Comparison of ENCODE assay signal across 12 mouse cellular contexts in genomic region chrX:161032423-161032822, GRCm38 (mm10). TPM values are rescaled to one million over a fixed set of nuclear protein-coding genes. Genes with fewer than 3 reads are reported as not detected.
DNase-seq lines count a peak whose midpoint lies in the region; ATAC-seq and TF ChIP-seq lines count a peak whose summit lies in the region.
"Had no signal": no experiment of that assay in that cellular context is flagged by ENCODE, and none has a peak within 500 bp of the region (broad histone marks: within the 10 kb centered on the region; RNA-seq: fewer than 3 reads in every experiment).

No protein-coding gene starts in this region.

- H3K9ac ChIP-seq in hindbrain, postnatal 0 days (replicated peaks; ENCODE audit: low read length): no peak overlapping the region
- no peak overlapping the region for H3K9ac ChIP-seq in hindbrain, embryonic 16.5 days (ENCODE audit: low read depth, low read length)
- no peak overlapping the region for H3K9ac ChIP-seq in midbrain, postnatal 0 days (replicated peaks; ENCODE audit: low read length, poor library complexity, severe bottlenecking)
- H3K9ac ChIP-seq: liver, embryonic 12.5 days had no signal

- TF ChIP-seq CTCF in hindbrain, postnatal 0 days (IDR thresholded peaks at IDR 0.05; ENCODE audit: low read depth): peak; percentile 30; the same call in 1 of the 2 replicates
- TF ChIP-seq CTCF in midbrain, postnatal 0 days (IDR thresholded peaks at IDR 0.05): peak; percentile 50

- H3K4me1 ChIP-seq in hindbrain, postnatal 0 days (ENCODE audit: insufficient read depth, low read length): no peaks in the 10 kb centered on the region
- no peaks in the 10 kb centered on the region for H3K4me1 ChIP-seq in hindbrain, embryonic 16.5 days (ENCODE audit: control insufficient read depth, insufficient read depth, low read depth, low read length)
- no peaks in the 10 kb centered on the region for H3K4me1 ChIP-seq in midbrain, postnatal 0 days (ENCODE audit: insufficient read depth, low read length)
- no peaks in the 10 kb centered on the region for H3K4me1 ChIP-seq in midbrain, embryonic 10.5 days
- H3K4me1 ChIP-seq: liver, embryonic 12.5 days had no signal

- no peaks in the 10 kb centered on the region for H3K9me3 ChIP-seq in hindbrain, postnatal 0 days (ENCODE audit: low read length)
- H3K9me3 ChIP-seq in hindbrain, embryonic 16.5 days (ENCODE audit: control insufficient read depth, low read length): no peaks in the 10 kb centered on the region
- H3K9me3 ChIP-seq in midbrain, postnatal 0 days (ENCODE audit: low read length): no peaks in the 10 kb centered on the region
- no peaks in the 10 kb centered on the region for H3K9me3 ChIP-seq in midbrain, embryonic 10.5 days (replicated peaks)
- H3K9me3 ChIP-seq: liver, embryonic 12.5 days had no signal

- WGBS in hindbrain, postnatal 0 days: 52% methylated on average over 2 of the region's 2 CpGs
- 36% methylated on average over 2 of the region's 2 CpGs for WGBS in hindbrain, embryonic 16.5 days
- WGBS in midbrain, postnatal 0 days: 56% methylated on average over 2 of the region's 2 CpGs
- 56% methylated on average over 2 of the region's 2 CpGs for WGBS in midbrain, embryonic 10.5 days

- no peak overlapping the region for H3K4me3 ChIP-seq in hindbrain, postnatal 0 days (ENCODE audit: low read length)
- no peak overlapping the region for H3K4me3 ChIP-seq in hindbrain, embryonic 16.5 days (ENCODE audit: low read length)
- H3K4me3 ChIP-seq in midbrain, postnatal 0 days (ENCODE audit: low read depth, low read length): no peak overlapping the region
- H3K4me3 ChIP-seq in midbrain, embryonic 10.5 days: no peak overlapping the region
- H3K4me3 ChIP-seq: left cerebral cortex, adult 2 months; liver, embryonic 12.5 days had no signal

- no peaks in the 10 kb centered on the region for H3K36me3 ChIP-seq in hindbrain, postnatal 0 days (ENCODE audit: insufficient read depth, low read length)
- no peaks in the 10 kb centered on the region for H3K36me3 ChIP-seq in hindbrain, embryonic 16.5 days (ENCODE audit: control insufficient read depth, insufficient read depth, low read length)
- H3K36me3 ChIP-seq in midbrain, postnatal 0 days (ENCODE audit: insufficient read depth, low read length): no peaks in the 10 kb centered on the region
- H3K36me3 ChIP-seq in midbrain, embryonic 10.5 days: no peaks in the 10 kb centered on the region
- H3K36me3 ChIP-seq: liver, embryonic 12.5 days had no signal

- no peak overlapping the region for H3K27ac ChIP-seq in hindbrain, postnatal 0 days
- no peak overlapping the region for H3K27ac ChIP-seq in hindbrain, embryonic 16.5 days (ENCODE audit: low read depth, low read length)
- no peak overlapping the region for H3K27ac ChIP-seq in midbrain, postnatal 0 days (ENCODE audit: low read depth, low read length)
- no peak overlapping the region for H3K27ac ChIP-seq in midbrain, embryonic 10.5 days (replicated peaks)
- H3K27ac ChIP-seq: left cerebral cortex, adult 2 months; liver, embryonic 12.5 days had no signal

- no peaks in the 10 kb centered on the region for H3K27me3 ChIP-seq in hindbrain, postnatal 0 days (ENCODE audit: insufficient read depth, low read length)
- H3K27me3 ChIP-seq in hindbrain, embryonic 16.5 days (replicated peaks; ENCODE audit: control insufficient read depth, insufficient read depth, low read length): 0 out of 2 replicates have a peak, but pooled peaks cover 2% of the 10 kb centered on the region
- no peaks in the 10 kb centered on the region for H3K27me3 ChIP-seq in midbrain, postnatal 0 days (ENCODE audit: insufficient read depth, low read length)
- peaks cover 69% of the 10 kb centered on the region for H3K27me3 ChIP-seq in midbrain, embryonic 10.5 days (ENCODE audit: low read depth, poor library complexity, severe bottlenecking)
- H3K27me3 ChIP-seq: liver, embryonic 12.5 days had no signal

- no peak for ATAC-seq in hindbrain, postnatal 0 days
- no peak for ATAC-seq in hindbrain, embryonic 16.5 days
- ATAC-seq in midbrain, postnatal 0 days (ENCODE audit: low FRiP score): no peak
- ATAC-seq: liver, embryonic 12.5 days had no signal

- H3K4me2 ChIP-seq in hindbrain, postnatal 0 days (ENCODE audit: low read depth, low read length): no peak overlapping the region
- no peak overlapping the region for H3K4me2 ChIP-seq in hindbrain, embryonic 16.5 days (ENCODE audit: low read length)
- H3K4me2 ChIP-seq in midbrain, postnatal 0 days (ENCODE audit: low read depth, low read length, poor library complexity, severe bottlenecking): no peak overlapping the region
- H3K4me2 ChIP-seq: liver, embryonic 12.5 days; midbrain, embryonic 11.5 days had no signal

- DNase-seq in hindbrain, postnatal 0 days (ENCODE audit: low spot score): peak; percentile 7
- peak; percentile 2 for DNase-seq in midbrain, postnatal 0 days (ENCODE audit: low spot score)
- no peak for DNase-seq in midbrain, embryonic 10.5 days (ENCODE audit: low spot score)
- peak; percentile 7 for DNase-seq in R1 (ENCODE audit: low read depth, low spot score)
- DNase-seq in thymus, postnatal 14 days: peak; percentile 6
- DNase-seq in spleen, adult 12 weeks (ENCODE audit: low spot score): no peak
- DNase-seq in natural killer cell, adult 2 months (ENCODE audit: low spot score in 2 of 2): no peak
- DNase-seq: kidney, adult 2 months had no signal

RNA-seq across cellular contexts. Expression of gene Cdkl5, which starts 37.9 kb away (rescaled TPM):
- 17.0 and 17.9 TPM in 2 replicates for total RNA-seq in hindbrain, postnatal 0 days (2014; rRNA removed)
- polyA plus RNA-seq in hindbrain, postnatal 0 days (2015; fragmentation: Nextera tagmentation; extraction: Ambion mirVana): 3.6 and 4.1 TPM in 2 replicates
- polyA plus RNA-seq in hindbrain, embryonic 16.5 days (2015; fragmentation: Nextera tagmentation; extraction: Ambion mirVana): 4.4 and 4.9 TPM in 2 replicates
- 15.4 and 18.3 TPM in 2 replicates for total RNA-seq in midbrain, postnatal 0 days (2014; rRNA removed)
- 3.4 and 3.7 TPM in 2 replicates for polyA plus RNA-seq in midbrain, postnatal 0 days (2015; fragmentation: Nextera tagmentation; extraction: Ambion mirVana)
- polyA plus RNA-seq in midbrain, embryonic 10.5 days (2016; fragmentation: Nextera tagmentation; extraction: Ambion mirVana): 2.9 and 3.6 TPM in 2 replicates

Comparison
In these comparisons a context has a peak if more than half of its experiments do, and no peak if none do; other contexts are left out.
1. DNase-seq: peak in hindbrain, postnatal 0 days (single experiment), midbrain, postnatal 0 days (single experiment), R1 (single experiment) and thymus, postnatal 14 days (single experiment); none in midbrain, embryonic 10.5 days (single experiment), spleen, adult 12 weeks (single experiment) and natural killer cell, adult 2 months (0 of 2).